Mouse (Mus musculus) CH12.LX (cell line): ENCODE measurements around the gene Myom3. TPM values are rescaled to one million over a fixed set of nuclear protein-coding genes. Genes with fewer than 3 reads are reported as not detected.

Experiments used
- DNase-seq: peaks from one replicate; pipeline ENCODE4 v3.0.0-alpha.2; 2013; ENCODE audit errors: extremely low read depth
- H3K27ac ChIP-seq: 2 replicates; pipeline ENCODE4 v1.5.1; 2012; ENCODE audit warnings: low read depth, mild to moderate bottlenecking, control low read depth, moderate library complexity; ENCODE audit not compliant: insufficient read depth
- H3K27me3 ChIP-seq: replicated peaks from 2 replicates; pipeline ENCODE3; 2012; ENCODE audit warnings: inconsistent platforms
- H3K36me3 ChIP-seq, 2 experiments: replicated peaks in 1 of 2; 2 replicates each; pipeline versions ENCODE3 to v1.6.1; 2012; ENCODE audit warnings: inconsistent platforms in 1 of 2, low read length in 1 of 2, mild to moderate bottlenecking in 1 of 2, mixed read lengths in 1 of 2, moderate library complexity in 1 of 2; ENCODE audit not compliant: control insufficient read depth in 1 of 2, insufficient read depth in 1 of 2
- H3K4me1 ChIP-seq, 2 experiments: 2 replicates each; pipeline ENCODE4 v1.6.1; 2012; ENCODE audit warnings: inconsistent platforms in 1 of 2, moderate library complexity in 1 of 2; ENCODE audit not compliant: insufficient read depth in 2 of 2, control insufficient read depth in 1 of 2
- H3K4me2 ChIP-seq: 2 replicates; pipeline ENCODE4 v1.6.1; 2012; ENCODE audit warnings: low read depth, mild to moderate bottlenecking, control low read depth; ENCODE audit not compliant: poor library complexity, insufficient read depth, severe bottlenecking
- H3K4me3 ChIP-seq, 3 experiments: fragments of 150-350 bp in 1 of 3; sonication (generic) in 1 of 3; replicated peaks in 1 of 3; 2 replicates each; pipeline versions ENCODE3 to v1.5.1; 2011 to 2012; ENCODE audit warnings: low read depth in 2 of 3, low read length in 2 of 3, mild to moderate bottlenecking in 2 of 3, moderate library complexity in 2 of 3, control low read depth in 1 of 3, improper control_type of control experiment in 1 of 3, inconsistent platforms in 1 of 3, mixed read lengths in 1 of 3; ENCODE audit not compliant: poor library complexity in 1 of 3
- H3K79me2 ChIP-seq: replicated peaks from 2 replicates; pipeline ENCODE4 v1.6.1; 2012; ENCODE audit warnings: mild to moderate bottlenecking, moderate library complexity; ENCODE audit not compliant: control insufficient read depth, poor library complexity, insufficient read depth, severe bottlenecking; ENCODE audit errors: extremely low read depth
- H3K9ac ChIP-seq: 2 replicates; pipeline ENCODE4 v1.6.1; 2012; ENCODE audit warnings: low read depth, mild to moderate bottlenecking, control low read depth, moderate library complexity; ENCODE audit not compliant: insufficient read depth
- H3K9me3 ChIP-seq: replicated peaks from 2 replicates; pipeline ENCODE3; 2012; ENCODE audit warnings: low read length, inconsistent platforms, mixed read lengths
- BHLHE40 ChIP-seq: IDR thresholded peaks from 2 replicates; pipeline ENCODE4 v1.6.1; 2011; ENCODE audit warnings: mild to moderate bottlenecking, low read depth, low read length, improper control_type of control experiment
- CHD1 ChIP-seq: IDR thresholded peaks from 2 replicates; pipeline ENCODE4 v1.6.1; 2012; ENCODE audit warnings: low read depth, low read length, improper control_type of control experiment, inconsistent platforms
- CTCF ChIP-seq, 2 experiments: IDR thresholded peaks in 1 of 2; conservative IDR thresholded peaks in 1 of 2; 2 replicates each; pipeline ENCODE4 v1.5.1; 2011 to 2012; ENCODE audit warnings: low read depth in 2 of 2, low read length in 2 of 2, improper control_type of control experiment in 1 of 2, inconsistent platforms in 1 of 2, mild to moderate bottlenecking in 1 of 2, moderate library complexity in 1 of 2
- ELF1 ChIP-seq: IDR thresholded peaks from 2 replicates; pipeline ENCODE4 v1.6.1; 2014; ENCODE audit warnings: low read depth, mild to moderate bottlenecking, inconsistent platforms, low read length, improper control_type of control experiment
- EP300 ChIP-seq: IDR thresholded peaks from 2 replicates; pipeline ENCODE4 v1.6.1; 2011; ENCODE audit warnings: low read length, improper control_type of control experiment
- GABPA ChIP-seq: IDR thresholded peaks from 2 replicates; pipeline ENCODE4 v1.6.1; 2012; ENCODE audit warnings: low read depth, low read length, improper control_type of control experiment, inconsistent platforms; ENCODE audit not compliant: insufficient replicate concordance
- HCFC1 ChIP-seq: IDR thresholded peaks from 2 replicates; pipeline ENCODE4 v1.6.1; 2012; ENCODE audit warnings: low read depth, mild to moderate bottlenecking, inconsistent platforms, low read length, improper control_type of control experiment
- JUN ChIP-seq: IDR thresholded peaks from 2 replicates; pipeline ENCODE4 v1.6.1; 2011; ENCODE audit warnings: low read depth, mild to moderate bottlenecking, low read length, improper control_type of control experiment, moderate library complexity; ENCODE audit not compliant: insufficient read depth
- JUND ChIP-seq: conservative IDR thresholded peaks from 2 replicates; pipeline ENCODE4 v1.6.1; 2011; ENCODE audit warnings: low read depth, low read length, improper control_type of control experiment
- MAFK ChIP-seq: IDR thresholded peaks from 2 replicates; pipeline ENCODE4 v1.6.1; 2011; ENCODE audit warnings: low read length, improper control_type of control experiment; ENCODE audit not compliant: insufficient replicate concordance
- MAX ChIP-seq: IDR thresholded peaks from 2 replicates; pipeline ENCODE4 v1.6.1; 2011; ENCODE audit warnings: low read length, improper control_type of control experiment
- MAZ ChIP-seq: IDR thresholded peaks from 2 replicates; pipeline ENCODE4 v1.6.1; 2012; ENCODE audit warnings: low read depth, mild to moderate bottlenecking, inconsistent platforms, low read length, improper control_type of control experiment, moderate library complexity
- MEF2A ChIP-seq: IDR thresholded peaks from 2 replicates; pipeline ENCODE4 v1.6.1; 2014; ENCODE audit warnings: low read depth, mild to moderate bottlenecking, inconsistent platforms, low read length, improper control_type of control experiment, borderline replicate concordance
- MYC ChIP-seq: IDR thresholded peaks from 2 replicates; pipeline ENCODE4 v1.6.1; 2011; ENCODE audit warnings: low read depth, mild to moderate bottlenecking, improper control_type of control experiment, low read length
- NELFE ChIP-seq: IDR thresholded peaks from 2 replicates; pipeline ENCODE4 v1.6.1; 2011; ENCODE audit warnings: low read depth, low read length, improper control_type of control experiment
- NRF1 ChIP-seq: IDR thresholded peaks from 2 replicates; pipeline ENCODE4 v1.6.1; 2014; ENCODE audit warnings: low read depth, mild to moderate bottlenecking, inconsistent platforms, low read length, improper control_type of control experiment, moderate library complexity
- POLR2A ChIP-seq: IDR thresholded peaks from 2 replicates; pipeline ENCODE4 v1.6.1; 2011; ENCODE audit warnings: low read depth, mild to moderate bottlenecking, improper control_type of control experiment, low read length
- POLR2AphosphoS2 ChIP-seq: IDR thresholded peaks from 2 replicates; pipeline ENCODE4 v1.6.1; 2011; ENCODE audit warnings: low read depth, low read length, improper control_type of control experiment
- RCOR1 ChIP-seq: conservative IDR thresholded peaks from 2 replicates; pipeline ENCODE4 v1.6.1; 2012; ENCODE audit warnings: low read depth, mild to moderate bottlenecking, inconsistent platforms, low read length, improper control_type of control experiment
- SMC3 ChIP-seq: IDR thresholded peaks from 2 replicates; pipeline ENCODE4 v1.6.1; 2011; ENCODE audit warnings: low read depth, low read length, improper control_type of control experiment
- TBP ChIP-seq: conservative IDR thresholded peaks from 2 replicates; pipeline ENCODE4 v1.6.1; 2011; ENCODE audit warnings: low read depth, low read length, improper control_type of control experiment
- UBTF ChIP-seq: IDR thresholded peaks from 2 replicates; pipeline ENCODE4 v1.6.1; 2012; ENCODE audit warnings: low read depth, mild to moderate bottlenecking, inconsistent platforms, low read length, improper control_type of control experiment, moderate library complexity
- USF2 ChIP-seq: conservative IDR thresholded peaks from 2 replicates; pipeline ENCODE4 v1.6.1; 2011; ENCODE audit warnings: low read depth, low read length, improper control_type of control experiment
- ZC3H11A ChIP-seq: IDR thresholded peaks from 2 replicates; pipeline ENCODE4 v1.6.1; 2012; ENCODE audit warnings: low read depth, mild to moderate bottlenecking, inconsistent platforms, low read length, improper control_type of control experiment
- ZNF384 ChIP-seq: IDR thresholded peaks from 2 replicates; pipeline ENCODE4 v1.6.1; 2012; ENCODE audit warnings: low read depth, low read length, improper control_type of control experiment, inconsistent platforms
- dilution Hi-C: fragments of 300-500 bp; cut with MboI; formaldehyde crosslinking; loops from 2 replicates; pipeline ENCODE4 v1.14.3; 2020; ENCODE audit warnings: low sequenced_read_pairs; ENCODE audit not compliant: extremely low pct_unique_long_range_greater_than_20kb, extremely low pct_ligation_motif_present
- in situ Hi-C: fragments of 300-500 bp; cut with MboI; formaldehyde crosslinking; loops from 3 replicates; pipeline ENCODE4 v1.14.3; 2019; ENCODE audit warnings: low sequenced_read_pairs, low pct_ligation_motif_present, low pct_unique_long_range_greater_than_20kb, mixed read lengths
- polyA plus RNA-seq: library from polyadenylated mRNA; unstranded; fragments of >175 nt; gene quantifications from 2 replicates; pipeline ENCODE4 v1.2.1, GENCODE M21; 2012; ENCODE audit warnings: low read depth; ENCODE audit not compliant: insufficient read length
- total RNA-seq, 2 experiments: library from RNA; depleted of rRNA; stranded (reverse); fragments of 300-350 nt in 1 of 2; fragments of >200 nt in 1 of 2; gene quantifications; 2 replicates each; pipeline ENCODE4 v1.2.3; 2012 to 2014

Gene Myom3
- total and polyA plus RNA-seq, 3 experiments: 0.04 TPM; not detected in 2

GRCm38 (mm10) chr4:135745613-135746012 lies 13.9 kb upstream of the Myom3 start:
- no peak for TF ChIP-seq NRF1
- TF ChIP-seq NELFE: no peak
- TF ChIP-seq MAX: no peak
- TF ChIP-seq MEF2A: no peak
- TF ChIP-seq TBP: no peak
- TF ChIP-seq CHD1: no peak
- TF ChIP-seq GABPA: no peak
- TF ChIP-seq ZNF384: no peak
- TF ChIP-seq BHLHE40: no peak
- no peak for TF ChIP-seq MAFK
- TF ChIP-seq ZC3H11A: no peak
- Histone ChIP-seq H3K27ac (no peak overlapping the region), H3K4me2 (no peak overlapping the region), H3K79me2 (no peaks in the 10 kb centered on the region), H3K9ac (no peak overlapping the region), H3K27me3 (peaks cover 30% of the 10 kb centered on the region), H3K4me1 (no peaks in the 10 kb centered on the region), H3K4me3 (no peak overlapping the region), H3K9me3 (no peaks in the 10 kb centered on the region), H3K36me3 (no peaks in the 10 kb centered on the region)
- dilution Hi-C loops (no loop called here), in situ Hi-C loops (no loop called here)
- DNase-seq: no peak

DNA sequence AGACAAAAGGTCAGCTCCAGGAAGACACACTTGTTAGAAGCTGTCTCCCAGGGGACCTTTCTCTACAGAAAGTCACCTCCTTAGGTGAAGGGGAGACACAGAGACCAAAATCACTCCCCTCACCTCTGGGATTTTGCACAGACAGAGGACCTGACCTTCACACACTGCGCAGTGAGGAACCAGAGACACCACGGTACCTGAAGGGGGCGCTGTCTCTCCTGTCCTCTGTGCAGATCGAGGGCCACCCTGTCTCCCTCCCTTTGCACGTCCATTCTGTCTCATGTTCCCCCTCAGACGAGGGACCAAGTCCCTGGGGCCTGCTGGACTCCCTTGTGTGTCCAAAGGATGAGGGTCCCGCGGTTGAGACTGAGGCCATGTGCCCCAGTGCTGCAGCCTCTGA lies 8.6 kb upstream of the Myom3 start:
- in situ Hi-C loops: no loop called here

DNA sequence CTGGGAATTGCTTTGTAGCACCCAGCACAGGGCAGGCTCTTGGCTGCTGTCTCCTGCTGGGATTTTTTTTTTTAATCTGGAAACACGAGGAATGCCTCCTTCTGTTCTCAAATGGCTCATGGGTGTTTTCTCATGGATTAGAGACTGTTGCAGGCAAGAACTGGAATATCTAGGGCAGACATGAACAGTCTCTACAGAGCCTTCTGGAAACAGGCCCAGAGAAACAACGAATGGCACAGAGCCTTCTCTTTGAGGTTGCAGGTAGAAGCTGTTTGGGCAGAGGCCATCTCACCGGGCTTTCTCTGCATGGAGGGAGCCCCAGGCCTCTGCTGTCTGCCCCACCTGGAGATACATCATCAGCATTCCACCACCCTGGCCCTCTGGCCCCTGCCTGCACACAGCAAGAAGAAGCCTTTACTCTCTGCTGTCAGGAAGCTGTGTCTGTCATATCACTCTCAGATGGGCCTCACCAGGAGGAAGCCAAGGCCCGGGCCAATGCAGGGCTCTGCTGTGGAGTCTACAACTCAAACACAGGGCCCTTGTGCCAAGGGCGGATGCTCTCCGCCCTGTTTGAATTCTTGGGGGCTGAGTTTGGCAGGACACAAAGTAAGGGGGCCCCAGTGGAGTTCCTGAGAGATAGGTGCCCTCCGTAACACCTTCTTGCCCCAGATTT lies 7.3 kb upstream of the Myom3 start:
- Histone ChIP-seq H3K9me3 (peaks cover 8% of the 10 kb centered on the region), H3K4me1 (no peaks in the 10 kb centered on the region), H3K4me2 (no peak overlapping the region), H3K79me2 (no peaks in the 10 kb centered on the region), H3K27ac (no peak overlapping the region)
- no peak for DNase-seq
- in situ Hi-C loops: no loop called here
- no peak for TF ChIP-seq POLR2A
- TF ChIP-seq JUN: no peak
- no peak for TF ChIP-seq UBTF
- TF ChIP-seq POLR2AphosphoS2: no peak
- no peak for TF ChIP-seq MAFK
- TF ChIP-seq CHD1: no peak
- TF ChIP-seq USF2: no peak
- no peak for TF ChIP-seq ELF1
- no peak for TF ChIP-seq HCFC1
- no peak for TF ChIP-seq MAZ
- TF ChIP-seq ZC3H11A: no peak
- TF ChIP-seq SMC3: no peak
- no peak for TF ChIP-seq EP300
- no peak for TF ChIP-seq RCOR1
- no peak for TF ChIP-seq MYC
- TF ChIP-seq JUND: no peak
- TF ChIP-seq, all 38 proteins: peak for 0
- no peak overlapping the region for H3K9ac ChIP-seq
- dilution Hi-C loops: no loop called here
- H3K4me3 ChIP-seq: no peak overlapping the region
- H3K36me3 ChIP-seq: no peaks in the 10 kb centered on the region
- H3K27me3 ChIP-seq: peaks cover 30% of the 10 kb centered on the region

More for the DNA sequence above, 8.6 kb upstream of the Myom3 start:
- Histone ChIP-seq H3K27me3 (peaks cover 31% of the 10 kb centered on the region), H3K4me3 (no peak overlapping the region), H3K36me3 (no peaks in the 10 kb centered on the region), H3K4me1 (no peaks in the 10 kb centered on the region), H3K79me2 (no peaks in the 10 kb centered on the region), H3K27ac (no peak overlapping the region), H3K9me3 (peaks cover 8% of the 10 kb centered on the region), H3K4me2 (no peak overlapping the region), H3K9ac (no peak overlapping the region)
- dilution Hi-C loops: no loop called here
- DNase-seq: no peak
- TF ChIP-seq CTCF (conservative IDR thresholded peaks at IDR 0.05 in 1 of 2, IDR thresholded peaks at IDR 0.05 in 1 of 2; ENCODE audit: low read depth in 2 of 2, low read length in 2 of 2) (peak in 1 of 2 experiments; percentile 19; a peak in 2 of 4 replicates), MAX (no peak), ZC3H11A (no peak)
